Mouse (Mus musculus): ENCODE data around the gene Tcfl5.

Tcfl5 gene

DNA sequence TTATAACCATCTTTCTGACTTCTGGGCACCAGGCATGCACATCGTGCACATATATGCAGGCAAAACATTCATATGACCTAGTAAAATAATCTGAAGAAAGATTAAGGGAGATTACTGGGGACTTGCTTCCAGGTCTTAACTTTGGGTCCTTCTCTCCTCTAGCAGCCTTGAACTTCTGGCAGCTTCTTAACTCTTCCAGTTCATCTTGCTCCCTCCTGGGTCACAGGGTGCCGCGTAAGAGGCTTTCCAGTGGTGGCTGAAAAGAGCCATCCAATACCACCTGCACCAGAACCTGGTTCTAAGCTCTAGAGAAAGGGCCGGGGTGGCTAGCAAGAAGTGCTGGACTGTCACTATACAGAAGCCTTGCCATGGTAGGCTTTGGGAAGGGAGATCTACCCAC is 45.0 kb downstream of the Tcfl5 start, which contains the start of gene Col9a3:
Col9a3 (plus strand) TSS at position 301 of the 400 bp plus-strand sequence.
- DNase-seq, result no peak

- DNase-seq, result peak; percentile 74 to 79
These were observed 53.2 kb downstream of the Tcfl5 start, which contains the start of gene Ogfr for GRCm38 (mm10) chr2:180589123-180589831. TSS of gene Ogfr (plus strand) at chr2:180589245.

GRCm38 (mm10) chr2:180588736-180589122 is 53.8 kb downstream of the Tcfl5 start:
- DNase-seq, result no peak

GRCm38 (mm10) chr2:180583154-180583507 is 59.4 kb downstream of the Tcfl5 start:
- DNase-seq, result no peak

DNA sequence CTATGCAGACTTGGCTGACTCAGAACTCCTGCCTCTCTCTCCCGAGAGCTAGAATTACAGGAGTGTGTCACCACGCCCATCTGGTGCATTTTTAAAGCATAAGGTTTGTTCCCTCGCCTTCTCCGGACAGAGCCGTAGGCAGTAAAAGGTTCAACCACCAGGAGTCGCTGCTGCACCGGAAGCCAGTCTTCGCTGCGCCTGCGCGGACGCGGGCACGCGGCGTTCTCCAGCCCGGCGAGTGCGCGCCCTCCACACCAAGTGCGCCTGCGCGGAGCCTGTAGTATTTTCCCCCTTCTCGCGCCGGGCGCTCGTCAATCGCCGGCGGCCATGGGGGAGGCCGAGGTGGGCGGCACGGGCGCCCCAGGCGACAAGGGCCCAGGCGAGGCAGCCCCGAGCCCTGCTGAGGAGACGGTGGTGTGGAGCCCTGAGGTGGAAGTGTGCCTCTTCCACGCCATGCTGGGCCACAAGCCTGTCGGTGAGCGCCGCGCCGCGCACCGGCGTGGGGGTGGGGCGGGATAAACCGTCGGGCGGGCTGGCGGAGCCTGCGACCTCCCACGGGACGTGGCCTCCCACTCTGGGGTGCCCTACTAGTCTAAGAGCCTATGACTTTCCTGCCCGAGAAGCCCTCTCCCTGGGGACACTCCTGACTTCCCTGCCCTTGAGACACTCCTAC is 59.9 kb downstream of the Tcfl5 start:
- DNase-seq, result peak; percentile 98 to 99

DNA sequence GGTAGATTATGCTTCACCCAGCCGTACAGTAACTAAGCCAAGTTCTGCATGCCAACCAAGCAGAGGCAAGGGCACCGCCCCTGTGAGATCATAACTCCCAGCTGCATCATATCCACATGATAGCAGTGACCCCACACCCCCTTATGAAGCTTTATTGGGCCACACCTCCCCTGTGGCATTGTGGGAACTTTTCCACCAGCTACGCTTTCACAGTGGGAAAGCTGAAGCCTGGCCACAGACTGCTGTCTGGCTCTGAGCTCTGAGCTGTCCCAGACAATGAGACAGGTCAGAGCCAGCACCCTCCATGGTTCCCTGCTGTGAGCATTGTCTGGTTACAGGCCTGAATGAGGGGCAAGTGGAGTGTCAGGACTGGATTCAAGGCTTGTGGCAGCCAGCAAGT is 61.5 kb downstream of the Tcfl5 start, which contains the start of gene Mrgbp:
Mrgbp (plus strand) TSS at position 303 of the 400 bp plus-strand sequence.
- DNase-seq, result no peak

DNA sequence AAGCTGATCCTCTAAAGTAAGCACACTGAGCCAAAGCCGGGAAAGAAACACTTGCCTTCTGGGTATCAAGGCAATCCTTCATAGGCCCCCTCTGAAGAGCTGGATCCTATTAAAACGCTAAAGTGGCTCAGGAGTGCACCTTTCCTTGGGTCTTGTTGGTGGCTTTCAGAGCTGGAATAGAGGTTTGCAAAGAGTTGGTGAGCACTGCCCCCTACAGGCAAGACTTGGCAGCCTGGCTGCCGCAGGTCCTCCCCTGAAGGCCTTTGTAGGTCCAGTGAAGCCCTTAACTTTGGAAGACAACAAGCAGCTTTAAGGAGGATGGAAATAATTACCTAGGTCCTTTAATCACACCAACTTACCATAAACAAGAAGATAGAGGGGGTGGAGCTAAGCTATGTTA is 63.8 kb downstream of the Tcfl5 start:
- DNase-seq, result peak; percentile 73

- no peak for DNase-seq
These were observed 66.0 kb downstream of the Tcfl5 start for GRCm38 (mm10) chr2:180576482-180576881.

Data from cerebellum, postnatal 36 days (tissue).